Mouse (Mus musculus) testis, adult 2 months (tissue): ENCODE measurements around the gene Slc1a5.

Source experiments
- CTCF ChIP-seq: fragments of 200-500 bp; IDR thresholded peaks from 2 replicates; pipeline ENCODE4 v1.5.1; 2012; ENCODE audit warnings: low read depth, mild to moderate bottlenecking, inconsistent platforms, low read length, moderate library complexity; ENCODE audit not compliant: control insufficient read depth, insufficient read depth, insufficient replicate concordance
- POLR2A ChIP-seq: fragments of 200-500 bp; IDR thresholded peaks from 2 replicates; pipeline ENCODE4 v1.6.1; 2012; ENCODE audit warnings: low read depth, mild to moderate bottlenecking, inconsistent platforms, low read length, moderate library complexity; ENCODE audit not compliant: control insufficient read depth

DNA sequence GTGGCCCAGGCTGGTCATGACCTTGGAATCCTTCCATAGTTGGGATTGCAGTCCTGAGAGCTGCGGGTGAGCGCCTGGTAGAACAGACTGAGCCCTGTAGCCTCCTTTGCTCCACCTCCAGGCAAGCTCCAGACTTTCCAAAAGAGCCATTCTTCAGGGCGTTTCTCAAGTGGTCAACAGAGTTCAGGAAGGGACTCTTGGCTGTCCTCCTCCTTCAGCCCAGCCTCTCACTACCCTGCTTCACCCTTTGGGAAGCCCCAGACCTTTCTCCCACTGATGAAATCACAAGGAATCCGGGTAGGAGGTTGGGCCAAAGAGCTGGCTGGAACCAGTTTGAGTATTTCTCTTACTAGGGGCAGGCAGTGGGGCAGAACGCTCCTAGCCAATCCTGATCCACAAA, 1.1 kb upstream of the Slc1a5 start:
- no peak for TF ChIP-seq CTCF
- no peak for TF ChIP-seq POLR2A
